Mouse (Mus musculus): ENCODE results near the gene Ppfia2.

Ppfia2 gene

DNA sequence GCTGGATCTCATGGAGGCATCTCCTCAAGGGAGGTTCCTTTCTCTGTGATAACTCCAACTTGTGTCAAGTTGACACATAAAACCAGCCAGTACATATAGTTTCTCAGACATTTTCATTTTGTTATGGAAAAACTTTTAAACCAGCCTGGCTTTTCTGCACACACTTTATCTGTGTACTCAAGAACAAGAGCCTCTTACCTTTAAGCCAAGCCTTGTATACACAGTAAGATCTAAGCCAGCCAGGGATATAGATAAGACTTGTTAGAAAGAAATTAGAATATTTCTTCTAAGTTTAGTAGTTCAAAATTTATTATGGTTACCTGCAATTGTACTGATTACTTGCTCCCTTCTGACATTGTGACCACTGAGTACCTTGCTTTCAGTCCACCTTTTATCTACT is 444.1 kb downstream of the Ppfia2 start:
- no peak for DNase-seq (ENCODE audit: low spot score in 2 of 2)

DNA sequence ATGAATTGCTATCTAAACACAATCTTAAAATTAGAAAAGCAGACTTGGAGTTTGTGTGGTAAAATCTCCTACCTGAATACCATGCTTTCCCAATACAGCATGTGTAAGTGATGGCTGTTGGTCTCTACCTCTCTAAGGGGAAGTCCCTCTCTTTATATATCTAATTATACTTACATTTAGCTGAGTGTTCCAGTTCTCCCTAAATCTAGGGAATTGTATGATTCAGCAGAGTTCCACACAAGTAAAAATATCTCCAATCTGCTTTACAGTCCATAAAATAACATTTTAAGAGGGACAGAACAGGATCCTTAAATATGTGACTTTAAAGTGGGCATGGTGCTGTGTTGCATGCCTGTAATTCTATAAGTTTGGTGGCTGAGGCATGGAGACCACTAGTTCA is 444.7 kb downstream of the Ppfia2 start:
- DNase-seq (ENCODE audit: low spot score in 2 of 2), result no peak

DNA sequence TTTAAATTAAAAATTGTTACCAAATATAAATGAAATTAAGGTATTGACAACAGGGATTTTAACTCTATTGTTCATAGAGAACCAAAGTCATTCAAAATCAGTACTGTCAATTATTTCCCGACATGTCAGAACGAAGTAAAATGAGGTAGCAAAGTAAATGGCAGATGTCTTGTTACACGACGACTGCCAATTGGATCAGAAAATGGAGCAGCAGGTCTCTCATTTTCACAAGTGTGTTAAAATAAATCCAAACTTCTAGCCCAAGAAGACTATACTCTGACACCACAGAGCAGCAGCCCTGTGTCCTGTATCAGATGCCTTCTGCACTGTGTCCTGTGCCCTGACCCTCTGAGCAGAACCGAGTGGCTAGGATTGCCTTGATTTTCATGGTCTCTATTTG is 454.2 kb downstream of the Ppfia2 start:
- no peak for DNase-seq (ENCODE audit: low spot score in 2 of 2)

DNA sequence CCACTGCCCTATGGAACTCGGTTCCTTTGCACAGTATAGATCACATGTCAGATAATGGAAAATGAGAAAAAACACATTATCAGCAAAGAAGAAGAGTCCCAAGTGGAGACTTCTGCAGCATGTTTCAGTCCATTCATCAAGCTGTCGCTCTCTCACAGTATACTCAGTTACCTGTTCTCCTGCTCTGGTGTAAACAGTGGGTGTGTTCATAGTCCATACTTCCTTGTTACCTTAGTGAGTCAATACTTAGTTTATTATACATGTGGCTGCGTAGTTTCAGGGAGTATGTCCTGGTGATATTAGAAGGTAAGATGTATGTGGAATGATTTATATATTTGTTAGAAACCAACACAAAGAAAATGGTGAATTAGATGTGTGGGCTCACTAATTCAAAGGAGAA is 454.7 kb downstream of the Ppfia2 start:
- DNase-seq (ENCODE audit: low spot score in 2 of 2), result no peak

DNA sequence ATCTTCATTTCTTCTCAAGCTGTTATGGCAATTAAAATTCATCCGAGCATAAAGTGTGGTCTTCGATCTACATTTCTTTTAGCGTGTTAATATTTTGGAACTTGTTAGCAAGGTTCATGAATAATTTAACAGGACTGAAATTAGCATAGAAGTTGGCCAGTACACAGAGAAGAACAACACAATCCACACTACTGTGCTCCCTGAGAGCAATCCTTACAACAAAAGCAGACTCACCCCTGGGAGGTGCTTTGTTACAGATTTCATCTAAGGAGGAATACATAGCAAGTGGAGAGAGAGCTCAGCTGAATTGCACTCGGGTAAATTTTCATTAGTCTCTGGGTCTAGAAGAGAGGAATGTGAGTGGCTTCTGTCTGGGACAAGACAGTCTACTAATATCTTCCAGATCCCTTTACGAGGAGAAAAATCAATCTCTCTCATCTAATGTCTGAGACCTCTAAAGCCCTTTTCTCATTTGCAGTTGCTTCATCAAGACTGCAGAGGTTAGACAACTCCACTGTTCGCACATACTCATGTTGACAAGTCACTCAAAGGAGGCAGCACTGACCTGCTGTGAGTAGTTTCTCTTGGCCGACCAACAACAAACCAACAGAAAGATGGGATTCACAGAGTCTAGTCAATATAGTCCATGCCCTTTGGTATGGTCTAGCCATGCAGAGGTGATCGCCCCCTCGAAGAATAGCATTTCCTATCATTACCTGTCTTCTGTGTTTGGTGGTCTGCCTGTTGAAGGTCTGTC is 458.6 kb downstream of the Ppfia2 start:
- no peak for DNase-seq (ENCODE audit: low spot score in 2 of 2)

DNA sequence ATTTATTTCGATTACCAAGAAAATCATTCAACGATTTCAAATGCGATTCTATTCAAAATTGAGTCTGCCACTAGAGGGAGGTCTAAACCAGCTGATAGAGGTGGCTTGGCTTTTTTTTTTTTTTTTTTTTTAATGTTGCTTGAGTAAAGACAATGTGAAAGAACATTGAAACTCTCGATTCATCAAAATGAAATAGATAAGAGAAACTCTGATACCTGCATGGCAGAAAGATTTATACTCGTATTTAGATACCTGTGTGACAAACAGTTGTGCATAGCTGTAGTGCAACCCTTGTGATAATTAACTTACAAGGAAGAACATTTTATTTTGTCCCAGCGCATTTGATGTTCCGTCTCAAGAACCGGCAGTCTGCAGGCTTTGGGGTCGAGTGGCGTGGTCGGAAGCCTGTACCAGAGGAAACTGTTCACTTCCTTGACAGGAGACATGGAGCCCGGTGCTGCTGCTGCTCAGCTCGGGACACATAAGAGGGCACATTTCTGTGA is 462.5 kb downstream of the Ppfia2 start:
- no peak for DNase-seq (ENCODE audit: low spot score in 2 of 2)

DNA sequence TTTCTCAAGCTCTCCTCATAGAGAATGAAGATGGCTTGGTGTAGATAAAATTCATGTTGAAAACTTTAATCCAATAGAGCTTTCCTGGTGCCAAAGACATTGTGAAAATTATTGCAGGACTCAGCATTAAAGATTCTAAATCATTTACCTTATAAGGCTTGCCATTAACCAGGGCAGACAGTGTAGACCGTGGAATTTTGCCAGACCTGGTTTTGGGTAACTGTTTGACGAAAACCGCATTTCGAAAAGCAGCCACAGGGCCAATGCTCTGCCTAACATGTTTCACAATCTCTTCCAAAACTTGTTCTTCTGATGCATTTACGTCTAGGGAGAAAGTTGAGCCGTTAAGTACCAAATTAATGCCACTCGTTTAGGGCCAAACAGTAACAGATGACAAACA is 466.9 kb downstream of the Ppfia2 start:
- DNase-seq (ENCODE audit: low spot score in 2 of 2), result no peak

DNA sequence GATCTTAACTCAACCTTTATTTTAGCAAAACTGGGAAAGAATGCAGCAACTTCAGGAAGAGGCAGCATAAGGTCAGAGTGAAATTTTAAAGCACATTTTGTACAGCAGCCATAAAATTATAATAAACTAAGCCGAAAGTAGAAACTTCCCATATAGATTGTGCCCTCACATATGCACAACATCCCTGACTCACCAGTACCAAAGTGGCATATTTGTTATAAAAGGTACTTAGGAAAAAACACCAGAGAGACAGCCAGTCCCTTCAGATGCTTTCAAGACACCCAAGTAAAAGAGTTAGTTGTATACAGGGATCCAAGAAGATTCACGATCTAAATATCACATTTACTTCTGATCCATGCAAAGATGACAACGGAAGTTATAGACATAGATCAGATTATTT is 468.7 kb downstream of the Ppfia2 start:
- DNase-seq (ENCODE audit: low spot score in 2 of 2), result no peak

DNA sequence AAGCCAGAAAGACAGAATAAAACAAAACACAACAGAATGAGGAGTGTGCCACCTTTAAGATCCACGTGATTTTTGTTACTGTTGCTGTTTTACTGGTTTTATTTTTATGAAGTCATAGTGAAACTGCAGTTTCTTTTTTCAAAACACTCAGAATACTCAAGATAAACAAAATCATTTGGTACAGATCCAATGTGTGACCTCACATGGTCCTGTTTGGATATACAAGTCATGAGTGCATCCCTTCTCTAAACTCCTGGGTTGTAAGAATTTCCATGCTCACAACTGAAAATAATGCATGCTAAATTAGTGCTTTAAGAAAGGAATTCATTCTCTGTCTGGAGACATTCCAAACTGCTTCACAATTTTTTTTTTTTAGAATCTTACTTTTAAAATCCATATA is 469.3 kb downstream of the Ppfia2 start:
- no peak for DNase-seq (ENCODE audit: low spot score in 2 of 2)

DNA sequence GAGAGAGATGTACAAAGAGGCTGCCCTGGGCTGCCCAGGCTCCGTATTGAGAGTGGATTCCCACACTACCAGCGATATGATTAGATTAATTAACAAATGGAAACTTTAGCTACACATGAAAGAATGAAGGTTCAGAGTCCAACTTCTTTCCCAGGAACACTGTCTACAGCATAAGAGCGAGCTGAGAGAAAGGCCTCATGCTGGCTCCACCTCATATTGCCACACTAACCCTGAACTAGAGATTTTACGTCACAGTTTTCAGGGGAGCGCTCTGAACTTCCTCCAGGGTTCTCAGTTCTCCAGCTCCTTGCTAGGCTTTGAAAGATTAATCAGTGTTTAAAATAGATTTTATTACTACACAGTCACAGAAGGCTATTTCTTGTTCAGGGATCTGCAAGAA is 471.2 kb downstream of the Ppfia2 start:
- DNase-seq (ENCODE audit: low spot score in 2 of 2), result no peak

DNA sequence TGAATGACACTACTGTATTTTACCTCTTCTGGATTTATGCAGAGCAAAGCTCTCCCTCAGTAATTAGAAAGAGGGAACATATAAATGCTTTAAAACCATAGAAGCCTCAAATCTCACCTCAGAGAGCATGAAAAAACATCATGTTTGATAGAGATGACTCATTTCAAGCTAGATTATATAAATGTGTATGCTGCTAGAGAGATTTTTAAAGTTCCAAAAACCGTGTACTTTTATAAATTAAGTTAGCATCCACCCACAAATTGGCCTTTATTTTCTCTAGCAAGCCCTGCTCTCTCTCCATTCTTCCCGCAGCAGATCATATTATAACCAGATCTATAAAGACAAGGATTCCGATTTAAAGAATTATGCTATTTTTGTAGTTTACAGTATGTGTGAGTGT is 488.9 kb downstream of the Ppfia2 start:
- no peak for DNase-seq (ENCODE audit: low spot score in 2 of 2)

DNA sequence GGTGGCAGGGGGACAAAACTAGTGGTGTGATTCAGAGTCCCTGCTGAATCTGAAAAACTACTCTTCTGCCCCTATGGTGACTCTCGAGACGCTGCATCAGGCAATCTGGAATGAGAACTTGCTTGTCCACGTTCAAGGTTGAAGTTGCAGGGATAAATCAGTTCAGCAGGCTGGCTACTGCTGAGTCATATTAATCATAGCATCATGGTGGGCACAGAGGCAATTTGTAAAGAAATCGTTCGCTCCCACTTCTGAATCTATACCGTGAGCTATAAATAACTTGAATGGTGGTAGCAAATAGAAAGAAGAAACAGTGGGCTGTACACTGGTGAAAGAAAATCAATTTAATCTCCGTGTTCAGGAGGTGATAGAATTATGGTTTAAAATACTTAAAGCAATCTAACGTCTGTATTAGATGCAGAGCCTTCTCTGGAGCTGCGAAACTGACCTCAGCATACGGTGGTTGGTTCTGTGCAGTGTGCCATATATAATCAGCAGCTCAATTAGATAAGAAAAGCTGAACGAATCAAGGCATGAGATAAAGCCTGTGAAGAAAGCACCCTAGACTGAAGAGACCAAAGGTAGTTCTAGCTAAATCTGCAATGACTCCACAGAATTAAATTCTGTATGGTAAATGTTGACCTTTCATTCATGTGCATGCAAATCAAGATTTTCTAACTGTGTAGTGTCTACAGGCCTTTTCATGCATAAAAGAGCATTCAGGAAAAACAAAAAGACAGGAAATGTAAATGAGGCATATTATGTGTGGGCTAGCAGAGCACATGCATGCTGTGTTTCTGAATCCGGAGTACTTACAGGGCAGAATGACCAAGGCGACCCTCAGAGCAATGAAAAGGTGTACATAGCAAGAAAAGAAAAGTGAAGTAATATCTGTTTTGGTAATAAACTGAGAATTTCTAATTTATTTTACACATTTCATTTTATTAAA is 505.3 kb downstream of the Ppfia2 start:
- no peak for DNase-seq (ENCODE audit: low spot score in 2 of 2)

Measured in right cerebral cortex, adult 2 months (tissue).